Mouse (Mus musculus): ENCODE measurements at regions not wholly inside any gene's neighbourhood (a gene's known extent, or its start where the extent isn't known, plus 50 kb on each side); places are given as distances from the start of the nearest gene placed in this dataset.

- no peak for DNase-seq (ENCODE audit: low read depth, low spot score)
Measured at GRCm38 (mm10) chr4:25065347-25065746, 99.1 kb downstream of the Gpr63 start.

- DNase-seq (ENCODE audit: low read depth, low spot score), result peak; percentile 55
Measured at GRCm38 (mm10) chr4:25092731-25093130, 126.5 kb downstream of the Gpr63 start.

- DNase-seq (ENCODE audit: low read depth, low spot score), result no peak
Measured at GRCm38 (mm10) chr4:25101526-25101925, 135.3 kb downstream of the Gpr63 start.

- DNase-seq (ENCODE audit: low read depth, low spot score), result no peak
Measured at GRCm38 (mm10) chr4:25141259-25141658, 101.4 kb downstream of the Fhl5 start.
